Mouse (Mus musculus): ENCODE measurements around the gene Prkg1.
"Not testable (repeated sequence)": the region's sequence is repeated elsewhere in the genome, so short reads cannot be mapped to it uniquely, and the experiment has no call there.

Gene Prkg1

DNA sequence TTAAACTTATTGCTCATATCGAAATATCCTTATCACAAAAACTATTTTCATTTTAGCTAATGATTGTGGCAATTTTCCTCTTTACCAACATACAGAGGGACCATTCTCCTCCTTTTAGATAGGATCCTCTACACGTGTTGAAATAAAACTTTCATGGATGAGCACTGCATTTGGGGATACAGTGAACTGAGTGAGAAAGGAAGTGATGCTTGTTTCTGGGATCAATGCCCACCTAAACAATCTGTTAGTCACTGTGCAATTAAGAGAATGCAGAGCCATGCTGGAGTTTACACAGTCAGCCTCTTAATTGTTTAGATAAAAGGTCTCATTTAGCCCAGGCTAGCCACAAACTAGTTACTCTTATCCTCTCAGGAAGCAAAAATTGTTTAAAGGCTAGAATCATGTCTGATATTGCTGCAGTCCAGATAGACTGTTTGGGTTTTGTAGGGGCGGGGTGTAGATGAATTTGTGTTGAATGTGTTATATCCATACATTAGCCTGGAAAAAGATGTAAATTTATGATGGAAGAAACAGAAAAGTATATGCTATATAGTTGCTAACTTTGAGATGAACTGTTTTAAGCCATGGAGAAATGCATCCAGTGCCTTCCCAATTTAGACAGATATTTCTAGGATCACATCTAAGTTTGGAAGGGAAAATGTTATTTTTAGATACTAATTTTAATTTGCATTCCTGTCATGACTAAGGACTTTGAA lies 1151.5 kb downstream of the Prkg1 start:
- no peak for DNase-seq (ENCODE audit: low spot score)

- no peak for DNase-seq (ENCODE audit: low spot score)
Observed at GRCm38 (mm10) chr19:30586366-30586765, 1178.5 kb downstream of the Prkg1 start.

GRCm38 (mm10) chr19:30564516-30564915 lies 1200.3 kb downstream of the Prkg1 start:
- no peak for DNase-seq (ENCODE audit: low spot score)

GRCm38 (mm10) chr19:30563876-30564275 lies 1201.0 kb downstream of the Prkg1 start:
- DNase-seq (ENCODE audit: low spot score), result no peak

GRCm38 (mm10) chr19:30558024-30558423 lies 1206.8 kb downstream of the Prkg1 start:
- DNase-seq (ENCODE audit: low spot score), result no peak

DNA sequence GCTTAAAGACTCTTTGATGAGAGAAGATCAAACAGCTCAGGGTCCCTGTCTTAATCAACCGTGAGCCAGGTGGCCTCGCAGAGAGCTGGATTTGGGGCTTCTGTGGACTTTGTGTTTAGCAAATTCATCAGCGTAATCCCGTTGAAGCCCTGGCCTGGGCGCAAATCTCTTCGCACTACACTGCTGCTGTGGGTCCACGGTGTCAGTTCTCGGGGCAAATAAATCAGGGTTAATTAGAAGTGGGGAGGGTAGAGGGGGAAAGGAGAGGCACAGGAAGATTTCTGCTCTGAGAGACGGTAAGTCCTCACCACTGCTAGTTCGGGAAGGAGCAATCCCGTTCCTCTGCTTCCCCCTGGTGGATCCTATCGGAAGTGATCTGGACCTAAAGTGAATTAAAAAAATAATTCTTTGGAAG lies 1210.4 kb downstream of the Prkg1 start:
- DNase-seq (ENCODE audit: low spot score), result peak; percentile 36

- DNase-seq (ENCODE audit: low spot score), result no peak
Observed at GRCm38 (mm10) chr19:30553740-30554139, 1211.1 kb downstream of the Prkg1 start.

- no peak for DNase-seq (ENCODE audit: low spot score)
Observed at GRCm38 (mm10) chr19:30552260-30552659, 1212.6 kb downstream of the Prkg1 start.

- no peak for DNase-seq (ENCODE audit: low spot score)
Observed at GRCm38 (mm10) chr19:30549854-30550647, 1214.8 kb downstream of the Prkg1 start.

- DNase-seq (ENCODE audit: low spot score), result peak; percentile 0
Observed at GRCm38 (mm10) chr19:30549044-30549853, 1215.6 kb downstream of the Prkg1 start, which contains the start of gene Dkk1. TSS of gene Dkk1 (minus strand) at chr19:30549665.

DNA sequence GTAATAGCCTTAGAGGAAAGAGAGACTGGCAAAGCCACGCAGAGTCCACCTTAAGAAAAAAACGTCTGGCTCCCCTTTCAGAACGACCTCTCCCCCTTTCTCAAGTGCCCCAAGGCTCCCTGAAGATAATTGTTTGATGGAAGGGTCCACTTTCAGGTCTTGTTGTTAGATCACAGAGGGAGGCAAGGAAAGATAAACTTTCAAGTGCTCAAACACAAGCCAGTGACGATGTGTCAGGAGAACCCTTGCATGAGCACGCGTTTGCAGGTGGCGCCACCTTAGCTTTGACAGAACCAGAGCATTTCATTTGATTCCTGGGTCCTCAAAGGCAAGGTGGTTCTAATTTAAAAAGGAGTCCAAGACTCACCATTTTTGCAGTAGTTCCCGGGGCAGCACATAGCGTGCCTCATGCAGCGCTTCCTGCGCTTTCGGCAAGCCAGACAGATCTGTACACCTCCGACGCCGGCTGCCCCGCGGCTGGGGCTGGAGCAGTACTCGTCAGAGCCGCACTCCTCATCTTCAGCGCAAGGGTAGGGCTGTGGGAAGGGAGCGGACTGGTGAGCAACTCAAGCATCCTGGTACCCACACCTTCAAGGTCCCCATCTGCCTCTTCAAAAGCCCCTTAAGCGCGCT lies 1216.3 kb downstream of the Prkg1 start:
- DNase-seq (ENCODE audit: low spot score), result no peak

DNA sequence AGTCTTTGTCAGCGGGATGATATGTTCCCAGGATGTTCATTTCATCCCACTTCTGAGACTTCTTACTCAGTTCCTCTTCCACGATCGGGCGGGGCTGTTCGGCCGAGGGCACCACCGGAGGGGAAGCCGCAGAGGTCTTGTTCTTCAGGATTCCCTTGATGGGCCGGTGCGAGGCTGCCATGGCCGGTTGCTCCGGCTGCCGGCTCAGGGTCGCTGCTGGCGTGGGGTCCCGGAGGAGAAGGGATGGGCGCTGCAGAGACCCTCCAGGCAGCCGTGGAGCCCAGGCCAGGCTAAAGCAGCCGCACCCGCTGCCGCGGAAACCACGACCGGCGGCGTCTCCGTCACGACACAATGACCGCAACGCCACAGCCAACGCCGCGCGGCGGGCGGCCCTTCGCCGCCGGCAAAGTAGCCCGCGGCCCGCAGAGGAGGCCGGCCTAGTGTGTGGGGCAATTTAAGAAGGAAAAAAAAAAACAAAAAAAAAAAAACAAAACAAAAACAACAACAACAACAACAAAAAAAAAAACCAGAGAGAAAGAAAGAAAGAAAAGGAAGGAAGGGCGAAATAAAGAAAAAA lies 1225.4 kb downstream of the Prkg1 start:
- DNase-seq (ENCODE audit: low spot score), result not testable (repeated sequence)

- no peak for DNase-seq (ENCODE audit: low spot score)
Observed at GRCm38 (mm10) chr19:30516771-30517170, 1248.1 kb downstream of the Prkg1 start.

Measured in lung, postnatal 25 days (tissue).